Mouse (Mus musculus): Measurements from ENCODE around the gene Rnf111. TPM values are rescaled to one million over a fixed set of nuclear protein-coding genes. Genes with fewer than 3 reads are reported as not detected.
A peak's percentile ranks its signal among the peaks of the same experiment; 100 is the strongest.

The Rnf111 gene
- polyA plus RNA-seq, 1 experiment from 2014 or later = 36.9 TPM

- Histone ChIP-seq H3K27ac (ENCODE audit: low read depth, low read length) (no peak overlapping the region), H3K36me3 (ENCODE audit: control insufficient read depth, insufficient read depth, low read length) (peaks cover 42% of the 10 kb centered on the region), H3K9ac (ENCODE audit: low read depth, low read length) (no peak overlapping the region), H3K4me2 (replicated peaks; ENCODE audit: low read depth, low read length) (no peak overlapping the region), H3K9me3 (ENCODE audit: control insufficient read depth, low read length) (no peaks in the 10 kb centered on the region), H3K27me3 (ENCODE audit: control insufficient read depth, insufficient read depth, low read length) (no peaks in the 10 kb centered on the region), H3K4me1 (ENCODE audit: control insufficient read depth, insufficient read depth, low read length) (0 out of 2 replicates have a peak, but pooled peaks cover 10% of the 10 kb centered on the region), H3K4me3 (ENCODE audit: low read length) (no peak overlapping the region)
- no peak for ATAC-seq (ENCODE audit: low FRiP score, low TSS enrichment)
- WGBS = 97% methylated on average over 2 of the region's 2 CpGs
These were observed 80.9 kb downstream of the Rnf111 start for GRCm38 (mm10) chr9:70422661-70423060.

GRCm38 (mm10) chr9:70421257-70422056 lies 82.1 kb downstream of the Rnf111 start, which contains the start of gene Ccnb2:
Ccnb2 (minus strand) TSS chr9:70421547.
- WGBS = 2% methylated on average over 45 of the region's 45 CpGs
- peaks cover 38% of the 10 kb centered on the region for H3K36me3 ChIP-seq (ENCODE audit: control insufficient read depth, insufficient read depth, low read length)

GRCm38 (mm10) chr9:70416412-70416811 lies 87.1 kb downstream of the Rnf111 start:
- Histone ChIP-seq H3K27me3 (ENCODE audit: control insufficient read depth, insufficient read depth, low read length) (no peaks in the 10 kb centered on the region), H3K9ac (ENCODE audit: low read depth, low read length) (no peak overlapping the region), H3K36me3 (ENCODE audit: control insufficient read depth, insufficient read depth, low read length) (peaks cover 62% of the 10 kb centered on the region), H3K4me2 (replicated peaks; ENCODE audit: low read depth, low read length) (no peak overlapping the region), H3K27ac (ENCODE audit: low read depth, low read length) (no peak overlapping the region), H3K9me3 (ENCODE audit: control insufficient read depth, low read length) (no peaks in the 10 kb centered on the region), H3K4me1 (ENCODE audit: control insufficient read depth, insufficient read depth, low read length) (0 out of 2 replicates have a peak, but pooled peaks cover 10% of the 10 kb centered on the region), H3K4me3 (ENCODE audit: low read length) (no peak overlapping the region)
- ATAC-seq (ENCODE audit: low FRiP score, low TSS enrichment) = no peak
- 82% methylated on average over 3 of the region's 3 CpGs for WGBS

More at GRCm38 (mm10) chr9:70421257-70422056, 82.1 kb downstream of the Rnf111 start, which contains the start of gene Ccnb2:
- peak within 1 kb of the TSS; percentile 86 for H3K4me3 ChIP-seq (ENCODE audit: low read length)
- peak within 1 kb of the TSS; percentile 63 for H3K27ac ChIP-seq (ENCODE audit: low read depth, low read length)
- H3K9ac ChIP-seq (ENCODE audit: low read depth, low read length) = peak within 1 kb of the TSS; percentile 88
- H3K9me3 ChIP-seq (ENCODE audit: control insufficient read depth, low read length) = no peaks in the 10 kb centered on the region
- peak within 1 kb of the TSS; percentile 84 for H3K4me2 ChIP-seq (replicated peaks; ENCODE audit: low read depth, low read length)
- peak; percentile 97 for ATAC-seq (ENCODE audit: low FRiP score, low TSS enrichment)
- H3K4me1 ChIP-seq (ENCODE audit: control insufficient read depth, insufficient read depth, low read length) = 0 out of 2 replicates have a peak, but pooled peaks cover 10% of the 10 kb centered on the region
- H3K27me3 ChIP-seq (ENCODE audit: control insufficient read depth, insufficient read depth, low read length) = no peaks in the 10 kb centered on the region

GRCm38 (mm10) chr9:70413038-70413437 lies 90.5 kb downstream of the Rnf111 start:
- Histone ChIP-seq H3K9ac (ENCODE audit: low read depth, low read length) (no peak overlapping the region), H3K4me1 (ENCODE audit: control insufficient read depth, insufficient read depth, low read length) (no peaks in the 10 kb centered on the region), H3K27ac (ENCODE audit: low read depth, low read length) (no peak overlapping the region), H3K36me3 (ENCODE audit: control insufficient read depth, insufficient read depth, low read length) (peaks cover 86% of the 10 kb centered on the region), H3K9me3 (ENCODE audit: control insufficient read depth, low read length) (no peaks in the 10 kb centered on the region), H3K4me3 (ENCODE audit: low read length) (no peak overlapping the region), H3K27me3 (ENCODE audit: control insufficient read depth, insufficient read depth, low read length) (no peaks in the 10 kb centered on the region), H3K4me2 (replicated peaks; ENCODE audit: low read depth, low read length) (no peak overlapping the region)
- ATAC-seq (ENCODE audit: low FRiP score, low TSS enrichment) = no peak
- WGBS = 92% methylated on average over 7 of the region's 7 CpGs

GRCm38 (mm10) chr9:70410668-70411067 lies 92.9 kb downstream of the Rnf111 start:
- peaks cover 89% of the 10 kb centered on the region for H3K36me3 ChIP-seq (ENCODE audit: control insufficient read depth, insufficient read depth, low read length)
- H3K4me1 ChIP-seq (ENCODE audit: control insufficient read depth, insufficient read depth, low read length) = no peaks in the 10 kb centered on the region
- no peaks in the 10 kb centered on the region for H3K27me3 ChIP-seq (ENCODE audit: control insufficient read depth, insufficient read depth, low read length)
- no peak overlapping the region for H3K4me2 ChIP-seq (replicated peaks; ENCODE audit: low read depth, low read length)
- H3K9me3 ChIP-seq (ENCODE audit: control insufficient read depth, low read length) = no peaks in the 10 kb centered on the region
- ATAC-seq (ENCODE audit: low FRiP score, low TSS enrichment) = no peak
- H3K9ac ChIP-seq (ENCODE audit: low read depth, low read length) = no peak overlapping the region
- no peak overlapping the region for H3K27ac ChIP-seq (ENCODE audit: low read depth, low read length)
- H3K4me3 ChIP-seq (ENCODE audit: low read length) = no peak overlapping the region
- 63% methylated on average over 11 of the region's 11 CpGs for WGBS

GRCm38 (mm10) chr9:70409743-70410142 lies 93.8 kb downstream of the Rnf111 start:
- no peak overlapping the region for H3K4me3 ChIP-seq (ENCODE audit: low read length)

GRCm38 (mm10) chr9:70408791-70409190 lies 94.7 kb downstream of the Rnf111 start:
- WGBS = 88% methylated on average over 3 of the region's 3 CpGs
- H3K27me3 ChIP-seq (ENCODE audit: control insufficient read depth, insufficient read depth, low read length) = no peaks in the 10 kb centered on the region
- peaks cover 76% of the 10 kb centered on the region for H3K36me3 ChIP-seq (ENCODE audit: control insufficient read depth, insufficient read depth, low read length)

More at GRCm38 (mm10) chr9:70409743-70410142, 93.8 kb downstream of the Rnf111 start:
- whole genome bisulfite sequencing = 95% methylated on average over 8 of the region's 8 CpGs
- no peak overlapping the region for H3K4me2 ChIP-seq (replicated peaks; ENCODE audit: low read depth, low read length)
- no peak for ATAC-seq (ENCODE audit: low FRiP score, low TSS enrichment)
- H3K9ac ChIP-seq (ENCODE audit: low read depth, low read length) = no peak overlapping the region
- no peak overlapping the region for H3K27ac ChIP-seq (ENCODE audit: low read depth, low read length)
- no peaks in the 10 kb centered on the region for H3K9me3 ChIP-seq (ENCODE audit: control insufficient read depth, low read length)
- peaks cover 83% of the 10 kb centered on the region for H3K36me3 ChIP-seq (ENCODE audit: control insufficient read depth, insufficient read depth, low read length)
- H3K27me3 ChIP-seq (ENCODE audit: control insufficient read depth, insufficient read depth, low read length) = no peaks in the 10 kb centered on the region
- no peaks in the 10 kb centered on the region for H3K4me1 ChIP-seq (ENCODE audit: control insufficient read depth, insufficient read depth, low read length)

GRCm38 (mm10) chr9:70406596-70406995 lies 96.9 kb downstream of the Rnf111 start:
- Histone ChIP-seq H3K4me3 (ENCODE audit: low read length) (no peak overlapping the region), H3K9me3 (ENCODE audit: control insufficient read depth, low read length) (no peaks in the 10 kb centered on the region), H3K36me3 (ENCODE audit: control insufficient read depth, insufficient read depth, low read length) (peaks cover 54% of the 10 kb centered on the region), H3K27ac (ENCODE audit: low read depth, low read length) (no peak overlapping the region), H3K4me2 (replicated peaks; ENCODE audit: low read depth, low read length) (no peak overlapping the region), H3K9ac (ENCODE audit: low read depth, low read length) (no peak overlapping the region), H3K27me3 (ENCODE audit: control insufficient read depth, insufficient read depth, low read length) (no peaks in the 10 kb centered on the region), H3K4me1 (ENCODE audit: control insufficient read depth, insufficient read depth, low read length) (no peaks in the 10 kb centered on the region)
- WGBS = 95% methylated on average over 3 of the region's 3 CpGs
- no peak for ATAC-seq (ENCODE audit: low FRiP score, low TSS enrichment)

More at GRCm38 (mm10) chr9:70408791-70409190, 94.7 kb downstream of the Rnf111 start:
- no peaks in the 10 kb centered on the region for H3K4me1 ChIP-seq (ENCODE audit: control insufficient read depth, insufficient read depth, low read length)
- no peak overlapping the region for H3K9ac ChIP-seq (ENCODE audit: low read depth, low read length)
- no peak for ATAC-seq (ENCODE audit: low FRiP score, low TSS enrichment)
- H3K27ac ChIP-seq (ENCODE audit: low read depth, low read length) = no peak overlapping the region
- H3K9me3 ChIP-seq (ENCODE audit: control insufficient read depth, low read length) = no peaks in the 10 kb centered on the region
- no peak overlapping the region for H3K4me3 ChIP-seq (ENCODE audit: low read length)
- H3K4me2 ChIP-seq (replicated peaks; ENCODE audit: low read depth, low read length) = no peak overlapping the region

GRCm38 (mm10) chr9:70401937-70402539 lies 101.5 kb downstream of the Rnf111 start:
- 87% methylated on average over 8 of the region's 8 CpGs for WGBS
- no peak overlapping the region for H3K4me2 ChIP-seq (replicated peaks; ENCODE audit: low read depth, low read length)
- H3K9ac ChIP-seq (ENCODE audit: low read depth, low read length) = no peak overlapping the region
- ATAC-seq (ENCODE audit: low FRiP score, low TSS enrichment) = no peak
- H3K4me3 ChIP-seq (ENCODE audit: low read length) = no peak overlapping the region
- H3K4me1 ChIP-seq (ENCODE audit: control insufficient read depth, insufficient read depth, low read length) = no peaks in the 10 kb centered on the region
- no peak overlapping the region for H3K27ac ChIP-seq (ENCODE audit: low read depth, low read length)
- H3K9me3 ChIP-seq (ENCODE audit: control insufficient read depth, low read length) = no peaks in the 10 kb centered on the region
- H3K27me3 ChIP-seq (ENCODE audit: control insufficient read depth, insufficient read depth, low read length) = no peaks in the 10 kb centered on the region
- peaks cover 14% of the 10 kb centered on the region for H3K36me3 ChIP-seq (ENCODE audit: control insufficient read depth, insufficient read depth, low read length)

All from kidney, embryonic 14.5 days (tissue).